Mouse (Mus musculus) induced T-regulatory cell, adult 2 months (primary cell): ENCODE results near the gene Mamdc4.
A peak's percentile ranks its signal among the peaks of the same experiment; 100 is the strongest.

Experiments
- DNase-seq: peaks from one replicate; pipeline ENCODE4 v3.0.0-alpha.2; 2012; ENCODE audit warnings: low read depth

The Mamdc4 gene

GRCm38 (mm10) chr2:25582466-25583119 is 7.9 kb upstream of the Mamdc4 start:
- DNase-seq = no peak

- no peak for DNase-seq
These were observed 7.3 kb upstream of the Mamdc4 start for GRCm38 (mm10) chr2:25581901-25582301.

GRCm38 (mm10) chr2:25581294-25581864 is 6.7 kb upstream of the Mamdc4 start, which contains the start of gene Ajm1:
Ajm1 (minus strand) TSS chr2:25581757.
- DNase-seq = peak; percentile 86

GRCm38 (mm10) chr2:25580621-25581101 is 6.0 kb upstream of the Mamdc4 start:
- DNase-seq = no peak

- DNase-seq = peak; percentile 86
These were observed 5.3 kb upstream of the Mamdc4 start for GRCm38 (mm10) chr2:25579737-25580460.

GRCm38 (mm10) chr2:25578796-25579736 is 4.4 kb upstream of the Mamdc4 start:
- peak; percentile 46 for DNase-seq

- DNase-seq = peak; percentile 38
These were observed 3.5 kb upstream of the Mamdc4 start for GRCm38 (mm10) chr2:25577951-25578795.

- peak; percentile 50 for DNase-seq
These were observed 2.6 kb upstream of the Mamdc4 start for GRCm38 (mm10) chr2:25576965-25577891.

GRCm38 (mm10) chr2:25576028-25576850 is 1.6 kb upstream of the Mamdc4 start:
- DNase-seq = no peak

- peak; percentile 62 for DNase-seq
These were observed 885 bp upstream of the Mamdc4 start for GRCm38 (mm10) chr2:25575432-25576027.

- no peak for DNase-seq
These were observed 509 bp downstream of the Mamdc4 start for GRCm38 (mm10) chr2:25574136-25574535.

- DNase-seq = no peak
These were observed 1.6 kb downstream of the Mamdc4 start for GRCm38 (mm10) chr2:25573068-25573467.

GRCm38 (mm10) chr2:25571221-25571620 is 3.4 kb downstream of the Mamdc4 start:
- DNase-seq = no peak

GRCm38 (mm10) chr2:25569323-25569722 is 5.3 kb downstream of the Mamdc4 start:
- DNase-seq = no peak

- DNase-seq = no peak
These were observed 6.1 kb downstream of the Mamdc4 start for GRCm38 (mm10) chr2:25568473-25569019.

- DNase-seq = no peak
These were observed 8.1 kb downstream of the Mamdc4 start for GRCm38 (mm10) chr2:25566558-25566957.

- DNase-seq = no peak
These were observed 8.9 kb downstream of the Mamdc4 start for GRCm38 (mm10) chr2:25565741-25566140.

- DNase-seq = no peak
These were observed 12.7 kb downstream of the Mamdc4 start for GRCm38 (mm10) chr2:25561946-25562345.
